Mouse (Mus musculus) heart, embryonic 14.5 days (tissue): ENCODE data around the gene Art1. TPM values are rescaled to one million over a fixed set of nuclear protein-coding genes. Genes with fewer than 3 reads are reported as not detected.

Source experiments
- ATAC-seq: fragments of 200-750 bp; cut with Nextera tagmentation; 2 replicates; pipeline ENCODE4 v1.8.0; 2017; ENCODE audit warnings: low read depth, moderate TSS enrichment; ENCODE audit not compliant: insufficient number of reproducible peaks, insufficient read depth, low FRiP score
- H3K27ac ChIP-seq, 2 experiments: fragments of 200-500 bp in 1 of 2; fragments of 300-500 bp in 1 of 2; sonication (generic) in 1 of 2; replicated peaks in 1 of 2; 2 replicates each; pipeline ENCODE4 v1.5.1; 2012 to 2014; ENCODE audit warnings: low read depth in 2 of 2, low read length in 2 of 2, control low read depth in 1 of 2, mild to moderate bottlenecking in 1 of 2, mixed read lengths in 1 of 2; ENCODE audit not compliant: control insufficient read depth in 1 of 2, insufficient read depth in 1 of 2
- H3K27me3 ChIP-seq: fragments of 300-500 bp; sonication (generic); 2 replicates; pipeline ENCODE4 v1.6.1; 2014; ENCODE audit warnings: mild to moderate bottlenecking, low read length, control low read depth; ENCODE audit not compliant: control insufficient read depth, insufficient read depth
- H3K36me3 ChIP-seq: fragments of 300-500 bp; sonication (generic); 2 replicates; pipeline ENCODE4 v1.6.1; 2014; ENCODE audit warnings: mild to moderate bottlenecking, control low read depth, low read length, mixed read lengths; ENCODE audit not compliant: control insufficient read depth, insufficient read depth
- H3K4me1 ChIP-seq, 2 experiments: fragments of 200-500 bp in 1 of 2; fragments of 300-500 bp in 1 of 2; sonication (generic) in 1 of 2; 2 replicates each; pipeline ENCODE4 v1.6.1; 2012 to 2014; ENCODE audit warnings: low read length in 2 of 2, control low read depth in 1 of 2, mixed read lengths in 1 of 2; ENCODE audit not compliant: control insufficient read depth in 2 of 2, insufficient read depth in 2 of 2
- H3K4me2 ChIP-seq: fragments of 300-500 bp; sonication (generic); 2 replicates; pipeline ENCODE4 v1.6.1; 2014; ENCODE audit warnings: mild to moderate bottlenecking, low read length
- H3K4me3 ChIP-seq, 2 experiments: fragments of 200-500 bp in 1 of 2; fragments of 300-500 bp in 1 of 2; sonication (generic) in 1 of 2; 2 replicates each; pipeline ENCODE4 v1.5.1; 2012 to 2014; ENCODE audit warnings: low read length in 2 of 2, mild to moderate bottlenecking in 2 of 2, control low read depth in 1 of 2, low read depth in 1 of 2, moderate library complexity in 1 of 2; ENCODE audit not compliant: control insufficient read depth in 1 of 2, insufficient read depth in 1 of 2
- H3K9ac ChIP-seq: fragments of 300-500 bp; sonication (generic); 2 replicates; pipeline ENCODE4 v1.6.1; 2014; ENCODE audit warnings: mild to moderate bottlenecking, low read length
- H3K9me3 ChIP-seq: fragments of 300-500 bp; sonication (generic); 2 replicates; pipeline ENCODE4 v1.6.1; 2016; ENCODE audit warnings: low read length, control low read depth; ENCODE audit not compliant: control insufficient read depth
- WGBS: fragments of 180-500 bp; shearing (Covaris S2); extraction: QIAGEN DNeasy Blood & Tissue Kit; methylation state at CpG from one replicate; pipeline ENCODE4 v1.1.7; 2014; 5-methylcytosine and 5-hydroxymethylcytosine counted together
- polyA plus RNA-seq: library from polyadenylated mRNA; unstranded; fragments of >200 nt; fragmentation: Nextera tagmentation; extraction: Ambion mirVana; gene quantifications from 2 replicates; pipeline ENCODE4 v1.2.1, GENCODE M21; 2014

The Art1 gene
- polyA plus RNA-seq, 1 experiment from 2014 or later: 3.9 TPM

GRCm38 (mm10) chr7:102132395-102132794, 30.9 kb downstream of the Art1 start:
- Histone ChIP-seq H3K27ac (no peak overlapping the region), H3K36me3 (peaks cover 95% of the 10 kb centered on the region), H3K4me2 (no peak overlapping the region), H3K9me3 (no peaks in the 10 kb centered on the region), H3K9ac (no peak overlapping the region), H3K4me1 (no peaks in the 10 kb centered on the region), H3K4me3 (no peak overlapping the region), H3K27me3 (no peaks in the 10 kb centered on the region)
- WGBS: 88% methylated on average over 4 of the region's 4 CpGs
- no peak for ATAC-seq

- Histone ChIP-seq H3K9me3 (no peaks in the 10 kb centered on the region), H3K4me2 (no peak overlapping the region), H3K4me3 (no peak overlapping the region), H3K27me3 (no peaks in the 10 kb centered on the region), H3K27ac (no peak overlapping the region), H3K4me1 (no peaks in the 10 kb centered on the region), H3K9ac (no peak overlapping the region), H3K36me3 (peaks cover 91% of the 10 kb centered on the region)
- no peak for ATAC-seq
- WGBS: 85% methylated on average over 1 of the region's 1 CpGs
These were observed 35.9 kb downstream of the Art1 start for GRCm38 (mm10) chr7:102137464-102137863.

GRCm38 (mm10) chr7:102137898-102138297, 36.4 kb downstream of the Art1 start:
- Histone ChIP-seq H3K9me3 (no peaks in the 10 kb centered on the region), H3K36me3 (peaks cover 90% of the 10 kb centered on the region), H3K4me3 (no peak overlapping the region), H3K27ac (no peak overlapping the region), H3K4me1 (no peaks in the 10 kb centered on the region), H3K4me2 (no peak overlapping the region), H3K9ac (no peak overlapping the region), H3K27me3 (no peaks in the 10 kb centered on the region)
- WGBS: 97% methylated on average over 5 of the region's 5 CpGs
- no peak for ATAC-seq

- ATAC-seq: no peak
- 84% methylated on average over 5 of the region's 5 CpGs for WGBS
These were observed 52.1 kb downstream of the Art1 start for GRCm38 (mm10) chr7:102153691-102154090.

More at GRCm38 (mm10) chr7:102153691-102154090, 52.1 kb downstream of the Art1 start:
- H3K4me3 ChIP-seq: no peak overlapping the region
- no peaks in the 10 kb centered on the region for H3K4me1 ChIP-seq
- no peak overlapping the region for H3K27ac ChIP-seq
- H3K9me3 ChIP-seq: no peaks in the 10 kb centered on the region
- peaks cover 95% of the 10 kb centered on the region for H3K36me3 ChIP-seq
- H3K27me3 ChIP-seq: no peaks in the 10 kb centered on the region
- no peak overlapping the region for H3K9ac ChIP-seq
- H3K4me2 ChIP-seq: no peak overlapping the region

Other genes starting within 250 kb of the Art1 start
- 0.69 and 1.0 TPM in 2 replicates for gene Folr2, start 244.5 kb upstream of the Art1 start, polyA plus RNA-seq
- gene Anapc15, start 238.0 kb upstream of the Art1 start, polyA plus RNA-seq: 52.0 and 53.2 TPM in 2 replicates
- gene Folr1, start 231.0 kb upstream of the Art1 start, polyA plus RNA-seq: 5.0 and 6.5 TPM in 2 replicates
- 142 and 146 TPM in 2 replicates for gene Lamtor1, start 195.8 kb upstream of the Art1 start, polyA plus RNA-seq
- gene Tomt, start 195.4 kb upstream of the Art1 start, polyA plus RNA-seq: 0.12 and 0.14 TPM in 2 replicates
- gene Lrrc51, start 167.8 kb upstream of the Art1 start, polyA plus RNA-seq: 3.9 and 5.0 TPM in 2 replicates
- gene Numa1, start 167.6 kb upstream of the Art1 start, polyA plus RNA-seq: 60.5 and 62.5 TPM in 2 replicates
- gene Il18bp, start 83.1 kb upstream of the Art1 start, polyA plus RNA-seq: 1.7 and 2.1 TPM in 2 replicates
- gene Rnf121, start 36.3 kb upstream of the Art1 start, polyA plus RNA-seq: 16.2 and 16.9 TPM in 2 replicates
- 14.9 and 16.2 TPM in 2 replicates for gene Xndc1, start 36.2 kb upstream of the Art1 start, polyA plus RNA-seq
- 0.78 and 1.1 TPM in 2 replicates for gene Xntrpc, start 36.0 kb upstream of the Art1 start, polyA plus RNA-seq
- not detected in 2 replicates for gene Trpc2, start 18.6 kb upstream of the Art1 start, polyA plus RNA-seq
- gene Art5, start 7.7 kb downstream of the Art1 start, polyA plus RNA-seq: 1.3 and 1.6 TPM in 2 replicates
- gene Chrna10, start 15.1 kb downstream of the Art1 start, polyA plus RNA-seq: 0.19 TPM in 1 of 2 replicates, not detected in the other
- gene Nup98, start 108.4 kb downstream of the Art1 start, polyA plus RNA-seq: 27.3 and 27.6 TPM in 2 replicates
- 63.5 and 70.1 TPM in 2 replicates for gene Pgap2, start 108.5 kb downstream of the Art1 start, polyA plus RNA-seq
- gene Rhog, start 154.3 kb downstream of the Art1 start, polyA plus RNA-seq: 43.8 and 46.2 TPM in 2 replicates
- 13.1 and 15.0 TPM in 2 replicates for gene Stim1, start 166.1 kb downstream of the Art1 start, polyA plus RNA-seq